Mouse (Mus musculus): Measurements from ENCODE around the gene Zfp654.

Gene Zfp654

GRCm38 (mm10) chr16:64770521-64771430 is 80.7 kb downstream of the Zfp654 start, which contains the start of gene 4930453N24Rik:
Gene 4930453N24Rik, minus strand, starts transcription at chr16:64771161.
- DNase-seq (ENCODE audit: low read depth, low spot score): peak; percentile 79

DNA sequence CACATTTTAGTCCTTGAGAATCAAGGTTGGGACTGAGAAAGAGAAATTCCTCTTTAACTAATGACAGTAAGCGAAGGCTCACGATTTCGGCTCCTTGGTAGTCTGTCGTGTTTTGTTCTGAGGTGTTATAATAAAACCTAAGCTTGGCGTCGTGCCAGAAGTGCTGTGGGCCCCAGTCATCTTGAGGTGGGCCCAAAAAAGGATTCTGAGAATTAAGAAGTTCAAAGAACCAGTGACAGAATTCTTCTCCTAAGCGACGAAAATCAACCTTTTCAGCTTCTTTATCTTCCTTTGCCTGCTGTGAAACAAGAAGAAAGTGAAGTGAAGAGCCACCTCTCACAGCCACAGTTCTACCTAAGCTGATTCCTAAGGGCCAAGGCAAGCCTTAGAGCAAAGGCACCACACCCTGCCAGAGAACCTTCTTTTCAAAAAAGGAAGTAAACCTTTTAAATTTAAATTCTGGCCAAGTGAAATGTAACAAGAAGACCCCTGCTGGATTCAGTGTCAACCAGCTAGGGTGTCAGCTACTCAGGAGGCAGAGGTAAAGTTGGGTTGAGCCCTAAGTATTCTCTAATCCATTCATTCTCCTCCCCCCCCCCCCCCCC is 84.7 kb downstream of the Zfp654 start:
- DNase-seq (ENCODE audit: low read depth, low spot score): no peak

DNA sequence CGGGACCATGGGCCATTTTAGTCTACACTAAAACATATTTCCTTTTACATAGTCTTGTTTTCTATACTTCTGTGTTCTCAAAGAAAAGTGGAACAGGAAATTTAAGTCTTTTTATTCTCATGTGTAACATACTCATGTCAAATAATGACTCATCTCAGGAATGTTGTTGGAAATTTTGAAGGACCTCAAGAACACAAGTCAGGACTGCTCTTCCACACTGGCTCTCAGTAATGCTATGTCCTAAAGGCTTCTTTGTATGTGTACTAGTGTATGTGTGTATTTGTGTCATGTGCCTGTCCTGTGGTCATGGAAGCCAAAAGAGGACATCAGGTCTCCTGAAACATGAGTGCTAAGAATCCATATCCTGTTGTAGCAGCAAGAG is 92.2 kb downstream of the Zfp654 start:
- no peak for DNase-seq (ENCODE audit: low read depth, low spot score)

DNA sequence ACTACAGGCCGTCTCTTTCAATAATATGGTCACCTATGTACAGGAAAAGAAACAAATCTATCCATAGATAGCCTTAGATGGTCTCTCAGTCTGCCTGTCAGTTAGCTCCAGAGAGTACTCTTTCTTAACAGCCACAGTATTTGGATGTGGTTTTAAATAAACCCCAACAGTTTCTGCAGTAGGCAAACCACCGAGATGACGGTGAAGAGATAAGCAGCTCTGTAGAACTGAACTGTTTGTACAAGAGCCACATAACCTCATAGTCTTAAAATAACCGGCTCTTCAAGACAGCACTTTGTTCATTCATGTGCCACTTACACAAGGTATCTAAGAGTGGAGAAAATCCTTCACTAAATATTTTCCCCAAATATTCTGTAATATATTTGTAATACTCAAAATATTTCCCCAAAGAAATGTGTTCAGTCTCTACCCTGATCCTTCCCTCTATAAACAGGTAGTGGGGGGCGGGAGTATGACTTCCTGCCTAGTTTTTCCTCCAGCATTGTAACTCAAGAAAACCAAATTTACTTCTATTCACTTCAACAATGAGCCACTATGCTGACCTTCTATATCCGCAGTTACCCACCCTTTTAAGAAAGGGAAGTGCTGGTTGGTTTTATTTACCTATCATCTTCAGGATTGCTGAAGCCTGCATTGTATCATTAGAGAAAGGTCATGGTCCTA is 92.7 kb downstream of the Zfp654 start:
- DNase-seq (ENCODE audit: low read depth, low spot score): no peak

- DNase-seq (ENCODE audit: low read depth, low spot score): no peak
Observed at GRCm38 (mm10) chr16:64757666-64758400, 93.6 kb downstream of the Zfp654 start.

GRCm38 (mm10) chr16:64756321-64756720 is 95.1 kb downstream of the Zfp654 start:
- no peak for DNase-seq (ENCODE audit: low read depth, low spot score)

GRCm38 (mm10) chr16:64754743-64755139 is 96.7 kb downstream of the Zfp654 start:
- DNase-seq (ENCODE audit: low read depth, low spot score): no peak

DNA sequence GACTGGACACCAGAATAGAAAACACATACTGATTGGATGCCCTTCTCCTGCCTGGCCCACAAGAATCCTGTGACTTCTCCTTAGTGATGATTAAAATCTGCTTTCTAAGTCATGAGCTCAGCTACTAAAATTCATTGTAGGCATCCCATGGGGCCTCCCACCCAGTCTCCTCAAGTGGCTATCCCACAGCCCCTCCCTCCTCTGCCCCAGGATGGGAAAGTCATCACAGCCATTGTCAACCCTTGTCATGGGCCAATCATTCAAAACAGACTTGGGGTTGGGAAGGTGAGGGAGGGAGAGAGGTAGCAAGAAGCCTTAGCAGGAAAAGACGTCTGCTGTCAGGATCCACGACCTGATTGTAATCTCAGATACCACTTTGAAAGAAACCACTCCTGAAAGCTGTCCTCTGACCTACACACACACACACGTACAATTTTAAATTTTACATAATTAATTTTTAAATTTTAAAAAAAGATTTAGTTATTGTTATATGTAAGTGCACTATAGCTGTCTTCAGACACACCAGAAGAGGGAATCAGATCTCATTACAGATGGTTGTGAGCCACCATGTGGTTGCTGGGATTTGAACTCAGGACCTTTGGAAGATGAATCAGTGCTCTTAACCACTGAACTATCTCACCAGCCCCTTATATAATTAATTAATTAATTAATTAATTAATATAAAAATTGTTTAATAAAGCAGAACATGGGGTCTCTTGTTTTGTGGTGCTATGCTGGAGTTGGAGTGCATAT is 97.3 kb downstream of the Zfp654 start:
- DNase-seq (ENCODE audit: low read depth, low spot score): no peak

GRCm38 (mm10) chr16:64748237-64748636 is 103.2 kb downstream of the Zfp654 start:
- no peak for DNase-seq (ENCODE audit: low read depth, low spot score)

- no peak for DNase-seq (ENCODE audit: low read depth, low spot score)
Observed at GRCm38 (mm10) chr16:64745089-64745488, 106.4 kb downstream of the Zfp654 start.

- no peak for DNase-seq (ENCODE audit: low read depth, low spot score)
Observed at GRCm38 (mm10) chr16:64737289-64737688, 114.2 kb downstream of the Zfp654 start.
